In the genomic region with DNA sequence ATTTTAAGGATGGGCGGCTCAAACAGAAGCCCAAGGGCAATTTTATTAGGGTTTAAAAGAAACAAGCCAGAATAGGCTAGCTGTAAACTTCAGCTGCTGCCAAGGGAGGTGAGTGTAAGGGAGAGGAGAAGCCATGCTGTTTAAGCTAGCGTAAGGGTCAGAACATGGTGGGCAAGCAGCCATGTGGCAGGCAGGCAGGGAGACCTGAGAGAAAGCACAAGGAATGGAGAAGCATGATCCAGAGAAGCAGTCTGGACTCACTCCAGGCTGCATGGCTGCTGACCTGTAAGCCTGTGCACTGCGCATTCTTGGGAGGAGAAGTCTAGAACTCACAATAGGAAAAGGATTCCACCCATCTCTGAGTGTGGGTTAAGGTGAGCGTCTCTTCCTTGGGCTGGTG, we compare ENCODE assay signal across 16 mouse cellular contexts.
DNase-seq lines count a peak whose midpoint lies in the region; ATAC-seq and TF ChIP-seq lines count a peak whose summit lies in the region.
"Had no signal": no experiment of that assay in that cellular context is flagged by ENCODE, and none has a peak within 500 bp of the region (broad histone marks: within the 10 kb centered on the region; RNA-seq: fewer than 3 reads in every experiment).

No protein-coding gene starts in this region.

- peaks cover 30 to 58% of the 10 kb centered on the region in 2 experiments for H3K4me1 ChIP-seq in liver, embryonic 14.5 days (replicated peaks; ENCODE audit: control insufficient read depth in 2 of 2, insufficient read depth in 2 of 2, low read length in 1 of 2)
- H3K4me1 ChIP-seq: embryonic facial prominence, embryonic 15.5 days had no signal

- peak overlapping the region; percentile 15; the same call in 1 of the 2 replicates for H3K4me2 ChIP-seq in liver, embryonic 14.5 days (ENCODE audit: low read depth)
- H3K4me2 ChIP-seq: embryonic facial prominence, embryonic 15.5 days; forebrain, embryonic 13.5 days; kidney, embryonic 15.5 days had no signal

- no peak for ATAC-seq in liver, embryonic 14.5 days (ENCODE audit: insufficient read depth)
- ATAC-seq: forebrain, embryonic 13.5 days had no signal

- H3K27me3 ChIP-seq in liver, embryonic 14.5 days (ENCODE audit: control insufficient read depth, insufficient read depth, low read length) = no peaks in the 10 kb centered on the region
- H3K27me3 ChIP-seq: embryonic facial prominence, embryonic 15.5 days; forebrain, embryonic 13.5 days; kidney, embryonic 15.5 days had no signal

- intact Hi-C loops in left cerebral cortex, postnatal 4 days (cut with DNase I) = no loop called here

- peak overlapping the region; percentile 51 for H3K27ac ChIP-seq in liver, embryonic 14.5 days
- H3K27ac ChIP-seq: embryonic facial prominence, embryonic 15.5 days; forebrain, embryonic 13.5 days; gastrocnemius, adult 2 months; kidney, embryonic 15.5 days had no signal

- H3K9me3 ChIP-seq in liver, embryonic 14.5 days (ENCODE audit: control insufficient read depth, low read length) = no peaks in the 10 kb centered on the region
- H3K9me3 ChIP-seq: embryonic facial prominence, embryonic 15.5 days; forebrain, embryonic 13.5 days; G1E; kidney, embryonic 15.5 days had no signal

- no peaks in the 10 kb centered on the region for H3K36me3 ChIP-seq in liver, embryonic 14.5 days (replicated peaks; ENCODE audit: control insufficient read depth, insufficient read depth, low read depth)
- H3K36me3 ChIP-seq: embryonic facial prominence, embryonic 15.5 days; kidney, embryonic 15.5 days had no signal

- DNase-seq in cerebellum, postnatal 25 days = peak; percentile 33 to 62
- DNase-seq in cerebellum, postnatal 4 days (ENCODE audit: low spot score in 2 of 2) = no peak
- DNase-seq in left cerebral cortex, postnatal 4 days = peak; percentile 44
- DNase-seq in left cerebral cortex, adult 8-10 months (ENCODE audit: low spot score in 2 of 2) = no peak
- peak; percentile 35 for DNase-seq in adipocyte (ENCODE audit: low spot score)
- DNase-seq in liver, embryonic 14.5 days (ENCODE audit: low read depth in 3 of 3, low spot score in 3 of 3) = no peak
- DNase-seq in layer of hippocampus, adult 18-20 months (ENCODE audit: low spot score in 2 of 2) = no peak
- DNase-seq: gastrocnemius, adult 2 months; heart, postnatal 14 days; layer of hippocampus, adult 9-11 months; lung, postnatal 10 days; thymus, adult 18-20 months had no signal

- no peak overlapping the region for H3K4me3 ChIP-seq in liver, embryonic 14.5 days (ENCODE audit: insufficient read depth in 1 of 2, low read depth in 2 of 2, low read length in 2 of 2)
- H3K4me3 ChIP-seq: embryonic facial prominence, embryonic 15.5 days; forebrain, embryonic 13.5 days; gastrocnemius, adult 2 months; kidney, embryonic 15.5 days had no signal

- no peak for TF ChIP-seq EP300 in liver, embryonic 14.5 days (IDR thresholded peaks at IDR 0.05; ENCODE audit: low read depth)

- H3K9ac ChIP-seq in liver, embryonic 14.5 days (replicated peaks) = peak overlapping the region; percentile 2; the same call in 1 of the 2 replicates
- H3K9ac ChIP-seq: embryonic facial prominence, embryonic 15.5 days; forebrain, embryonic 13.5 days; kidney, embryonic 15.5 days had no signal

- 77% methylated on average over 4 of the region's 4 CpGs for WGBS in liver, embryonic 14.5 days (ENCODE audit: insufficient replicate concordance)

- no peak for TF ChIP-seq CTCF in liver, embryonic 14.5 days (IDR thresholded peaks at IDR 0.05; ENCODE audit: low read depth)

Comparison
In these comparisons a context has a peak if more than half of its experiments do, and no peak if none do; other contexts are left out.
1. DNase-seq: peak in cerebellum, postnatal 25 days (2 of 2), left cerebral cortex, postnatal 4 days (single experiment) and adipocyte (single experiment); none in cerebellum, postnatal 4 days (0 of 2), left cerebral cortex, adult 8-10 months (0 of 2), liver, embryonic 14.5 days (0 of 3) and layer of hippocampus, adult 18-20 months (0 of 2).